Comparison of ENCODE assay signal across 28 mouse cellular contexts in the genomic region with DNA sequence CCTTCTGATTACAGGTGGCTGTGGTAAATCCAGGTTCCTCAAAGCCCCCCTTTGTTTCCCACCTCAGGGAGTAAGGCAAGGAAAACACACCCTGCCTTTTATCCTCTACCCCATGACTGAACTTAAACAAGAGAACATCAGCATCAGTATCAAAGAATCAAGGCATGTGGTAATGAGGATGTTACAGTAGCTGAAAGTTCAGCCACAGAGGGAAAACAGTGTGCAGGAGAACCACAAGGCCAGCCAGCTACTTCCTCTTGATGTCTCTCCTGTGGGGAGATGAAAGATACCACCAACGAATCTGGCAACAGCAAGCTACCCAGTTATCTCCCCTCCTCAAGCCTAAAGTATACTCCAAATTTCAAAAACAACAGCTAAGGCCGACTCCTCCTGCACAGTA. TPM values are rescaled to one million over a fixed set of nuclear protein-coding genes. Genes with fewer than 3 reads are reported as not detected.
A peak's percentile ranks its signal among the peaks of the same experiment; 100 is the strongest.
DNase-seq lines count a peak whose midpoint lies in the region; ATAC-seq and TF ChIP-seq lines count a peak whose summit lies in the region.
"Had no signal": no experiment of that assay in that cellular context is flagged by ENCODE, and none has a peak within 500 bp of the region (broad histone marks: within the 10 kb centered on the region; RNA-seq: fewer than 3 reads in every experiment).

No protein-coding gene starts in this region.

- H3K36me3 ChIP-seq in thymus, adult 2 months (ENCODE audit: control insufficient read depth, insufficient read depth, low read length) = no peaks in the 10 kb centered on the region
- H3K36me3 ChIP-seq: forebrain, embryonic 12.5 days; hindbrain, embryonic 15.5 days; limb, embryonic 15.5 days; neural tube, embryonic 13.5 days had no signal

- WGBS in thymus, adult 2 months = 4% methylated on average over 2 of the region's 2 CpGs

- peak; percentile 83 for ATAC-seq in megakaryocyte progenitor cell, adult 5-6 weeks (replicated peaks; ENCODE audit: poor library complexity)
- ATAC-seq: intestine, postnatal 0 days; liver, postnatal 0 days; midbrain, embryonic 16.5 days; Patski had no signal

- peaks cover 6% of the 10 kb centered on the region for H3K4me1 ChIP-seq in thymus, adult 2 months (replicated peaks; ENCODE audit: control insufficient read depth, insufficient read depth, low read length)
- H3K4me1 ChIP-seq: limb, embryonic 15.5 days had no signal

- H3K27me3 ChIP-seq in thymus, adult 2 months (ENCODE audit: control insufficient read depth, insufficient read depth, low read length) = no peaks in the 10 kb centered on the region
- H3K27me3 ChIP-seq: forebrain, embryonic 12.5 days; hindbrain, embryonic 15.5 days; limb, embryonic 15.5 days; neural tube, embryonic 13.5 days; Patski had no signal

- DNase-seq in thymus, adult 2 months = peak; percentile 33
- no peak for DNase-seq in thymus, postnatal 4 days
- peak; percentile 65 for DNase-seq in T-cell, adult 2 months (ENCODE audit: low spot score)
- peak; percentile 22 to 39 for DNase-seq in thymus, postnatal 36 days
- DNase-seq in layer of hippocampus, adult 9-10 months (ENCODE audit: low spot score) = no peak
- DNase-seq in ovary, postnatal 36 days (ENCODE audit: low spot score) = no peak
- no peak for DNase-seq in natural killer cell, adult 2 months (ENCODE audit: low spot score in 2 of 2)
- DNase-seq: cerebellum, postnatal 14 days; gastrocnemius, postnatal 25 days; heart, postnatal 14 days; liver, postnatal 0 days; lung, postnatal 4 days had no signal

- no peak for TF ChIP-seq CTCF in thymus, adult 2 months (IDR thresholded peaks at IDR 0.05; ENCODE audit: borderline replicate concordance, control insufficient read depth, extremely low read depth, insufficient read depth, low read length, poor library complexity)

- no peak for TF ChIP-seq POLR2A in thymus, adult 2 months (IDR thresholded peaks at IDR 0.05; ENCODE audit: control insufficient read depth, extremely low read depth, insufficient read depth, low read length, poor library complexity)

- H3K4me3 ChIP-seq in thymus, adult 2 months (ENCODE audit: control insufficient read depth, insufficient read depth, low read length) = no peak overlapping the region
- H3K4me3 ChIP-seq: forebrain, embryonic 12.5 days; hindbrain, embryonic 15.5 days; limb, embryonic 15.5 days; neural tube, embryonic 13.5 days had no signal

- H3K27ac ChIP-seq in thymus, adult 2 months (ENCODE audit: control insufficient read depth, insufficient read depth, low read length) = no peak overlapping the region
- H3K27ac ChIP-seq: forebrain, embryonic 12.5 days; hindbrain, embryonic 15.5 days; limb, embryonic 15.5 days; neural tube, embryonic 13.5 days had no signal

RNA-seq across cellular contexts. Expression of gene Stx3, which starts 12.0 kb away (rescaled TPM):
- polyA plus RNA-seq in thymus, adult 2 months (2012; rRNA removed) = 2.2 and 2.4 TPM in 2 replicates
- total RNA-seq in megakaryocyte progenitor cell, adult 5-6 weeks (2015) = 6.4 and 7.4 TPM in 2 replicates
- total RNA-seq in megakaryocyte progenitor cell, adult 5-6 weeks (2017) = 5.6 and 7.0 TPM in 2 replicates

RNA-seq across cellular contexts. Expression of gene Olfr1417, which starts 31.8 kb away (rescaled TPM):
- not detected in 2 replicates for polyA plus RNA-seq in thymus, adult 2 months (2012; rRNA removed)
- not detected in 2 replicates for total RNA-seq in megakaryocyte progenitor cell, adult 5-6 weeks (2015)
- not detected in 2 replicates for total RNA-seq in megakaryocyte progenitor cell, adult 5-6 weeks (2017)
- total RNA-seq: adrenal gland, postnatal 4 days; gastrocnemius, postnatal 25 days; heart, postnatal 14 days; layer of hippocampus, postnatal 10 days; left cerebral cortex, postnatal 25 days had no signal
- polyA plus RNA-seq: C2C12; forebrain, embryonic 12.5 days; heart, embryonic 11.5 days; limb, embryonic 15.5 days; liver, postnatal 0 days; neural tube, embryonic 13.5 days; testis, adult 2 months had no signal

RNA-seq across cellular contexts. Expression of gene Mrpl16, which starts 37.1 kb away (rescaled TPM):
- 8.9 and 10.6 TPM in 2 replicates for polyA plus RNA-seq in thymus, adult 2 months (2012; rRNA removed)
- total RNA-seq in megakaryocyte progenitor cell, adult 5-6 weeks (2015) = 79.3 and 89.8 TPM in 2 replicates
- total RNA-seq in megakaryocyte progenitor cell, adult 5-6 weeks (2017) = 104 and 113 TPM in 2 replicates

RNA-seq across cellular contexts. Expression of gene Olfr1418, which starts 53.6 kb away (rescaled TPM):
- polyA plus RNA-seq in thymus, adult 2 months (2012; rRNA removed) = not detected in 2 replicates
- total RNA-seq in megakaryocyte progenitor cell, adult 5-6 weeks (2015) = not detected in 2 replicates
- total RNA-seq in megakaryocyte progenitor cell, adult 5-6 weeks (2017) = not detected in 2 replicates
- total RNA-seq: adrenal gland, postnatal 4 days; gastrocnemius, postnatal 25 days; heart, postnatal 14 days; layer of hippocampus, postnatal 10 days; left cerebral cortex, postnatal 25 days had no signal
- polyA plus RNA-seq: C2C12; forebrain, embryonic 12.5 days; frontal cortex, adult 2 months; heart, embryonic 11.5 days; hindbrain, embryonic 15.5 days; intestine, postnatal 0 days; kidney, embryonic 16.5 days; limb, embryonic 15.5 days; liver, postnatal 0 days; midbrain, embryonic 16.5 days; neural tube, embryonic 13.5 days; testis, adult 2 months had no signal

RNA-seq across cellular contexts. Expression of gene Gif, which starts 59.9 kb away (rescaled TPM):
- polyA plus RNA-seq in thymus, adult 2 months (2012; rRNA removed) = 0.08 and 0.18 TPM in 2 replicates
- not detected in 2 replicates for total RNA-seq in megakaryocyte progenitor cell, adult 5-6 weeks (2015)
- total RNA-seq in megakaryocyte progenitor cell, adult 5-6 weeks (2017) = not detected in 2 replicates
- total RNA-seq: adrenal gland, postnatal 4 days; gastrocnemius, postnatal 25 days; heart, postnatal 14 days; layer of hippocampus, postnatal 10 days; left cerebral cortex, postnatal 25 days had no signal
- polyA plus RNA-seq: C2C12; forebrain, embryonic 12.5 days; frontal cortex, adult 2 months; heart, embryonic 11.5 days; hindbrain, embryonic 15.5 days; intestine, postnatal 0 days; kidney, embryonic 16.5 days; limb, embryonic 15.5 days; liver, postnatal 0 days; midbrain, embryonic 16.5 days; neural tube, embryonic 13.5 days had no signal

Comparison
In these comparisons a context has a peak if more than half of its experiments do, and no peak if none do; other contexts are left out.
1. DNase-seq: peak in thymus, adult 2 months (single experiment), T-cell, adult 2 months (single experiment) and thymus, postnatal 36 days (2 of 2); none in thymus, postnatal 4 days (single experiment), layer of hippocampus, adult 9-10 months (single experiment), ovary, postnatal 36 days (single experiment) and natural killer cell, adult 2 months (0 of 2).